Mouse (Mus musculus) kidney, adult 11 months (tissue): ENCODE measurements around the gene Chchd6.

Experiments used
- DNase-seq: peaks from one replicate; pipeline ENCODE4 v3.0.0; 2022

Chchd6 gene

DNA sequence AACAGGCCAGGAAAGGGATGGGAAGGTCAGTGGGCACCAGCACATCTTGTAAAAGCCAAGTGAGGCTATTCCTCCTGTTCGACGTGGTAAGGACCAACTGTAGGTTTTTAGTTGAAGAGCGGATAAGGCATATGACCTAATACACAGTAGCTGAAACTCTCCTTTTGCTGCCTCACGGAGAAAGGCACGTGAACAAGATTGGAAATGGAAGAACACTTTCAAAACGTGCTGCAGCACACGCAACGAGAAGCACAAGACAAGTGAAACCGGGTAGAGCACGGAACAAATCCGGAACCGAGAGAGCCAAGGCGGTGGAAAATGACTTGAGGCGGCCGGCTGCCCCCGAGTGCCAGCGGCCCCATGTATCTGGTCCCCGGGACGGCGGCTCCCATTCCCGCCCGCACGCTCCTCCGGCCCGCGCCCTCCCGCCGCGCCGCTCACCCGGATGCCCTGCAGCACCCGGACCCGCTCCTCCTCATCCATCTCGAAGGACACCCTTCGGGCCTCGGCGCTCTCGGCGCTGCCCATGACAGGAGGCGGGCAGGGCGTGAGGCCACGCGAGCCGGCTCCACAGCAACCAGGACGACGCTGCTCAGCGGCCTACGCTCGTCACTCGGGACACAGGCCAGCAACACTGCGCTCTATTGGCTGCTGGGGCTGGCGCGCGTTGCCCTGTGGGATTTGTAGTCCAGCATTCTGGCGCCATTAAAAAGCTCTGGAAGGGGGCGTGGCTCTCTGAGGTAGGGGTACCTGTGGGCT lies at the start of gene Chchd6:
TSS of gene Chchd6 (minus strand) at position 635 of the 759 bp plus-strand sequence.
- peak; percentile 94 for DNase-seq

DNA sequence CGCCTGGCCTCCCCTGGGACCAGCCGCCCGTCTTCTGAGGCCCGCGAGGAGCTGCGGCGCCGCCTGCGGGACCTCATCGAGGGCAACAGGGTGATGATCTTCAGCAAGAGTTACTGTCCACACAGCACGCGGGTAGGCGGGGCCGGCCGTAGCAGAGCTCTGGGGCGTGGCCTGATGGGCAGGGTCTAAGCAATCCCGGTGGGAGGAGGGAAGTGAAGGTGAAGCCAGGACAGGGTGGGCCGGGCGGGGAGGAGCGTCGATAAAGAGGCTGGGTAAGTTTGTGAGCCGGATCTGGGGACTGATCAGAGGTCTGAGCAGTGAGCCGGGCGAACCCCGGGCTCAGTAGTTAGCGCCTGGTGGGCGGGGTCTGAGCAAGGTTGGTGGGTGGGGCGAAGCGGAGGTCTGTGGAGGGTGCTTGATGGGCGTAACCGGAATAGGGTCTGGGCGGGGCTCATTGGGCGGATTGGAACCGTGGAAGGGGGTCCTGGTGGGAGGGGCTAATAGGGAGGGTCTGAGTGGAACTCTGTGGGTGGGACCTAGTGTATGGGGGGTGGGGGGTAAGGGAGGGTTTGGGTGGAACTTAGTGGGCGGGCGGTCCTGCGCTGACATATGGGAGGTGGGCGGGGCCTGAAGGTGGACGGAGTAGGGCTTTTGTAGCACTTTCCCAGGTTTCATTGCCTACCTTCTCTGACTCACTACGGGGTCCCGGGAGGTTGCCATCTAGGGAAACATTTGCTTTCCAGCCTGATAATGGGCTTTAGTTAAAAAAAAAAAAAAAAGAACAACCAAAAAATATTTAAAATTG lies 49.0 kb upstream of the Chchd6 start:
- peak; percentile 97 for DNase-seq

DNA sequence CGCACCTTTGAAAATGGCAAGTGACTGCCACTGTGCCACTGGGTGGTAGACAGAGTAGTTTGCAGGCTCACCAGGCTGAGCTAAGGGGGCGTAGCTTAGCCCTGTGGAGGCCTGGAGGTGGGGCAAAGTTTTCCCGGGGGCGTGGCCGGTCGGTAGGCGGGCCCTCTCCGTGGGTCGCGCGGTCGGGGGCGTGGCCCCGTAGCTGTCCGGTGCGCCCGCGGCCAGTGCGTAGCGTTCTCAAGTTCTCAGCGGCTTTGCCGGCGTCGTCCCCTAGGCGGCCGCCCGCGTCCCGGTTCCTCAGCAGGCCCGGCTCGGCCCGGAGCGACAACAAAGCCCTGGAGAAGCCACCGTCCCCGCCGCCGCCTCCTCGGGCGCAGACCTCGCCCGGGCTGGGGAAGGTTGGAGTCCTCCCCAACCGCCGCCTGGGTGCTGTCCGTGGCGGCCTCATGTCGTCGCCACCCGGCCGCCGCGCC lies 48.4 kb upstream of the Chchd6 start, which contains the start of gene Txnrd3:
TSS of gene Txnrd3 (plus strand) at position 191 of the 473 bp plus-strand sequence.
- peak; percentile 95 for DNase-seq

DNA sequence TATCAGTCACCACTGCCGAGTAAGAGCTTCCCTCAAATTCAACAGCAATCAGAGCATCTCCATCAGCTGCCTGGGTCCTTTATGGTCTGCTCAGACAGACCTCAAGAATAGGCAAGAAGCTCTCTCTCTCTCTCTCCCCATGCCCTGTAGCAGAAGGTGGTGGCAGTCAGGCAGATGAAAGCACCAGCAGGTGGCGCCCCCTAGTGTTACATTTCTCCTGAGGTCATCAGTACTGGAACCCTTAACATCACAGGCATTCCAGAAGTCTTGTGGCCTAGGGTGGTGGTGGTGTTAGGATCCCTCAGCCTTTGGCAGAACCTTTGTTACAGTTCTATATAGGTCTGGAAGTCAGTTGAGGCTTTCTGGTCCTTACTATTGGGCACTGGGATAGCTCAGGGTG lies 43.6 kb upstream of the Chchd6 start:
- DNase-seq: no peak

DNA sequence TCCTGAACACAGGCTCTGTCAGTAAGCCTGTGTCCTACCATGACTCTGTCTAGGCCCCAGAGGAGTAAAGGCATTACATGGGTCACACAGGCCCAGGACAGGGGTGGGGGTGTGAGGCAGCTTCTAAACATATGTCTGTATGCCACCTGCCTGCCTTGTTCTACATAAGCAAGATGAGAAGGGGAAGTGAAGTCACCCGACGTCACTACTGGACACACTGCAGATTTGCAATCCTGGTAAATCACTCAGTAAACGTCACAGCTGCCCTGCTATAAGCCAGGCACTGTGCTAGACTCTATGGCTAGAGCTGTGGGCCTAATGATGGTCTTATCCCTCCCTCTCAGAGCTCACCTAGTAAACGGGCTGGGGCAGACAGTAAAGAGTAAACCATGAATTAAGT lies 42.5 kb upstream of the Chchd6 start:
- DNase-seq: no peak

DNA sequence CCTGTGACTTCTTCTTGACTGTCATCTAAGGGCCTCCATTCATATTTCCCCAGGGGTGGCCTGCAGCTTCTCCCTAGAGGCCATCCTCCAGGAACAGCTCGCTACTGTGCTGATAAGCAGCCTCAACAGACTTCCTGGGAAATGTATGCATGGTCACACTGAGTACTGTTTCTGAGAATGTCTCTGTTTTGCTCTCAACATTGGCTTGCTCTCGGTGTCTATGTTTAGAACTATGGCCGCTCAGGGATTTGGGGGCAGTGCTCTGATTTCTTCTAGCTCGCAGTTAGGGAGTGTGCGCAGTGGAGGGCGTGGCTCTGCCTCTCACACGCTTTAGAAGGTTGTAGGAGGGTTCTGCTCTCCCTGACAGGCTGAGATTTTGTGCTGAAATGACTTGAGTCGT lies 38.9 kb upstream of the Chchd6 start:
- DNase-seq: no peak

DNA sequence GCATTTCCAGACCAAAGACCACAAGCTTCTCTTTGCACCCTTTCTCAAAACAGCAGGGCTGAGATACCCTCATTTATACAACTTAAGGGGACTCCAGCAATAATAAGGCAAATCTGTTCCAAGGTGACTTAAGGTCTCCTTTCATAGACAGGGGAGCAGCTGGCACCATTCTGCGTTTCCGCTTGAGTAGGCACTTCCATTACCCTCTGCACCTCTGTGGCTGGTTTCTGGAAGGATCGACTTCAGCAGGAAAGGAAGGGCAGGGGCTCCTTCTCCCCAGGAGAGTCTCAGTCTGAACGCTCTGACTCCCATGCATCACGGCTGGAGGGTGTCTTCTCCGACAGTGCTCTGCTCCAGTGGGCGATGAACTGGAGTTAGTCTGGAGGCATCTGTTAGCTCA lies 37.7 kb upstream of the Chchd6 start:
- DNase-seq: no peak

DNA sequence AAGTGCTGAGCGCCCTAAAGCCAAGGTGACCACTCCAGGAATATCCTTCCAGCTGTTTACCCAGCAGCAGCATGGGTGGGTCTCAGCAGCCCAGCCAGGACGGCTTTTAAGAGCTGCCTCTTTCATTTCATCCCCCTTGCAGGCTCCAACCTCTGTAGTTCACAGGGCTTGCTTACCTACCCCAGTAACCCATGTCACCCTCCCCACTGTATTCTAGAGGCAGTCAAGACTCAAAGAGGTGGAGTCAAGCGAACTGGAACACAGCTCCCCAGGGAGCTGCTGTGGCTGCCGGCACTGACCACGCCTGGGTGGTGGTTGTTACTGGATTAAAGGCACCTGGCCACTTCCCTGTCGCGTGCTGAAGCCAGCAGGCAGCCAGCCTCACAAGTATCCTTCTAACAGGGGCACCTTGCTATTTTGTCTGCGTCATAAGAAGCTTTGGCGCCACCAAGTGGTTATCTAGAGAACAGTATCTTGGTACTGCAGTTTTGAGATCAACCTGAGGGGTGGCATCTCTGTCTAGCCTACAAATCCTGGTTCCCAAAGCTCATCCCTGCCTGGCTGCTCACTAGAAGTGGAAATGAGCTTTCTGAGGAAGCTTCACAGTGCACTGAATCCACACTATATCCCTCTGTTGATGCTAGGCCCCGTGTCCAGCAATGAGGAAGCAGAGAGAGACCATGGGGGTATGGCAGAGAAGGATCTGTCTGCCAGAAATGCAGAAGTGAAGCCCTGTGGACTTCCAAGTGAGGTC lies 36.5 kb upstream of the Chchd6 start:
- peak; percentile 90 for DNase-seq

DNA sequence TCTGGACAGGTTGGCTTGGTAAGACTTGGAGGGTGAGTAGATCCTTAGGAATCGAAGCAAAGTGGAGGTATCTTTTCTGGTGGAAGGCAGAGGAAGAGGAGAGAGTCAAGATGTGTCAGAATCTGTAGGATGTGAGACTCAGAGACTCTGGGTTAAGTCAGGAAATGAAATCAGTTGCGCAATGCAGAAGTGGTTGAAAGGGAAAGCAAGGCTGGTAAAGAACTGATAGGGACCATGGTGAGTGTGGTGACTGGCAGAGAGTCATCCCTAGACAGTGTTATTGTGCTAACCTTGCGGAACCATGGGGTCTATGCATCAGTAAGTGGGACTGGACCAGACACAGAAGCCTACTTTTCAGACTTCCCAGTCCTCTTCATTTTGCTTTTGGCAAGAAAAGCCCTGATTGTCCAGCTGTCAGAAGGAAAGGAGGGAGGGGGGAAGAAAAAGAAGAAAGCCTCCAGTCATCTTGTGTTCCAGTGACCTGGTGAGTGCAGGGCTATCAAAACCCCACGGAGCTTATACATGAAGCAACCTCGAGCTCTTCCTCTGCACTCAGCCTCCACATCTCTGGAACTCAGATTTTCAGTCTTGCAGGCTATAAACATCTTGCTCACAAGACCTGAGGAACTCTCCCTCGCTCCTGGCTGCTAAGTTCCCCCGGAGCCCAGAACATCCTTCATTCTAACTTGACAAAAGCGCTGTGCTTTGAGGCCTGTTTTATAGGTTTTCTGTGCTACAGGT lies 32.8 kb upstream of the Chchd6 start:
- DNase-seq: no peak

DNA sequence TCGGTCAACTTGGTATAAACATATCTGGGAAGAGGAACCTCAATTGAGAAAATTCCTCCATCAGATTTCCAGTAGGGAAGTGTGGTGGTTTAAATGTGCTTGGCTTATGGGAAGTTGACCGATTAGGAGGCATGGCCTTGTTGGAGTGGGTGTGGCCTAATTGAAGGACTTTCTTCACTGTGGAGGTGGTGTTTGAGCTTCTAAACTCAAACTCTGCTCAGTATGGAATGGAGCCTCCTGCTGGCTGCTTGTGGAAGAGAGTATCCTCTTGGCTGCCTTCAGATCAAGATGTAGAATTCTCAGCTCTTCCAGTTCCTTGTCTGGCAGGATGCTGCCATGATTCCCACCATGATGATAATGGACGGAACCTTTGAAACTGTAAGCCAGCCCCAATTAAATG lies 27.2 kb upstream of the Chchd6 start:
- no peak for DNase-seq

DNA sequence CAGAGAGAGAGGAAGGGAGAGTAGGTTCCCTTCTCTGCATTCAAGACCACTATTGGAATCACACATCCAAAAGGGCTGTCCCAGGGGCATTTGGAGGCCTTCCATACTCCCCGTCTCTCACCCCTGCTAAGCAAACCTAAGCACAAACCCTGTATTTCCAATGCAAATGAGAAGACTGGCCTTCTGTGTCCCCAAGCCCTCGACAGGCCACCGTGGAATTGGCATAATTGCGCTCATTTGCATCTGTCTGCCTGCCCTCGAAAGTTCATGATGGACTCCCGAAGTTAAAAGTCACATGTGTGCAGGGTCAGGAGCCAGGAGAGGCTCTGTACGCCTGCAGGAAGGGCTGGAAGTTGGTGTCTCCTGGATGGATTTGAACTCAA lies 19.9 kb upstream of the Chchd6 start:
- DNase-seq: peak; percentile 64

DNA sequence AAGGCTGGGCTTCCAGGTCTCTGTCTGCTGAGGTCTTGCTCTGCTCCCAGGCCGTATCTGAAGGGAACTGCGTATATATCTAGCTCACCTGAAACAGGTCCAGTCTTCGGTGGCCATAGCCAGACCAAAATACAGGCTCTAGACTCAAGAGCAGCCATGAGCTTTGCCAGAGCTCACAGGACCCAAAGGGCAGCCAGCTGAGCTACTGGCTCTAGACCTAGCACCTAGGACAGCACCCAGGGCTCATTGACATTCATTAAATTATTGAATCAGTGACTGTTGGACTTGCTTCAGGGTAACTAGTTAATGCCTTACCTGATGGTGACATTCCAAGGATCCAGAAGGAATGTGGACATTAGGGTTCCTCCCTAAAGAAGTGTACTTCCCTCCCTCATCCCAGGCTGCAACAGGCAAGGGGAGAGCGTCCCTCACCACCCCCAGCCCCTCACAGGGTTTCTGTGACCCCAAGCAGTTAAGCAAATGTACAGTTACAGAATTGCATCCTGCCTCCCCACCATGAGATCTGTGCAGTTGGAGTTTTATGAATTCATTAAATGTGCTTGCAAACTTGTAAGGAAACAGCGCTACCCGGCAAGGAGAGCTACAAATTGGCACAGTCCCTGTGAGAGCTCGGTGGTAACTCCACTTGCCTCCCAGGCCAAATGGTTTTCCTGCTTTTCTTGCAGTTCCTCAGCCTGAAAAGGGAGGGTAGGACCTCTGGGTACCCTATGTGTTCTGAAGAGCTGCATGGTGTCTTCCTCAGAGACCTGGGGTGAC lies 19.3 kb upstream of the Chchd6 start:
- DNase-seq: peak; percentile 85

DNA sequence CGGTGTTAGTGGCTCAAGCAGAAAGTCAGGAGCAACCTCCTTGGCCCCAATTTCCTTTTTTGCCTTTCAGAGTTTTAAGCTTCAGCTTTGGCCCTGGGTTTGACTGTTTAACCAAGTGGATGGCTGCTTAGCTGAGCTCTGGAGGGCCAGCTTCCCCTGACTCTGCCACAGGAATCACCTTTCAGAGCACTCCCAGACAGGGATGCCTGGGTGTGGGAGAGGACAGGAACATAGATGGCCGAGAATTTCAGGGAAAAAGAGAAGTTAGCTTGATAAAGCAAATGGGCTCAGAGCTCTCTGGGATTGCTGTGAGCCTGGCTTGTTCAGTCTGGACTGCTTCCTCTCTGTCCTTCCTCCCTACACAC lies 18.6 kb upstream of the Chchd6 start:
- DNase-seq: no peak

DNA sequence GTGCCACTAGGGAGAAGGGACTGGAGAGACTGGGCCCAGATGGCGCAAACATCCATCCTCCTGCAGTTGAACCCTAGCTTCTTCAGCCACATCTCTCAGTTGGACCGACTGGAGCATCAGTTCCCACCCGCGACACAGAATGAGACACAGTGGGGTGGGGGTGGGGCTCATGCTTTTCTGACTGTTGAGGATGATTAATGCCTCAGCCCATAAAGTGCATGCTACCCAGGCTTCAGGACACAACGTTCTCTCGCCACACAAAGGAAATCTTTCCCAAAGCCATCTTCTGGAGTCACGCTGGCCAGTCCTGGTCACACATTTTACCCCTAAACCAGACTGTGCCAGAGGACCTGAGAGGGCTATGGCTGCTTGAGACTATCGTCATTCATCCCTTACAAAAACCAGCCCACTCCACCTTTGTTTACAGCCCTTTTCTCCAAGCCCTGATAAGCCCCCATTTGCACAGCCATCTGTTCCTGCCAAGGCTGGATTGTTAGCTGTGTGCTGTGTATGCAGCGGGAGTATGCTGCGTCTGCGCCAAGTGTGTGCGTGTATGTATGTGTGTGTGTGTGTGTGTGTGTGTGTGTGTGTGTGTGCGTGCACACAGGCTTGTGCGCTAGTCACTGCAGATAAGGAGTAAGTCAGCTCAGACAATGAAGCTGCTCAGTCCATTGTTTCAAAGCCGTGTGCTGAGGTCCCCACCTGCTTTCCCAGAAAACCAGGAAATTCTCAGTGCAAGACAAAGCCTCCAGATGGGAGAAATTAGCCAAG lies 18.1 kb upstream of the Chchd6 start:
- no peak for DNase-seq

DNA sequence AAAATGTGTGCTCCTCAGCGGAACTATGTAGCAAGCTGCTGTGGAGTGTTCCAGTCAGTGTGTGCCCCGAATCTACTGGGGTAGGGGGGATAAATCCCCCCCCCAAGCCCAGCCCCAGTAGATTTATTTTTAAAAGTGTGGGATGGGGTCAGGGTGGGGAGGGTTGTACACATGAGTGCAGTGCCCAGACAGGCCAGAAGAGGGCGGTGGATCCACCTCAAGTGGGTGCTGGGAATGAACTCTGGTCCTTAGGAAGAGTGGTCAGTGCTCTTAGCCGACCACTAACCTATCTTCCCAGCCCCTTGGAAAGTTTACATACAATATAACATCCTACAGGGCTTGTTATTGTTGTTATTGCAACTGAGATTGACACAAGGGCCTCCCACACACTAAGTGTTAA lies 12.5 kb upstream of the Chchd6 start:
- DNase-seq: no peak

DNA sequence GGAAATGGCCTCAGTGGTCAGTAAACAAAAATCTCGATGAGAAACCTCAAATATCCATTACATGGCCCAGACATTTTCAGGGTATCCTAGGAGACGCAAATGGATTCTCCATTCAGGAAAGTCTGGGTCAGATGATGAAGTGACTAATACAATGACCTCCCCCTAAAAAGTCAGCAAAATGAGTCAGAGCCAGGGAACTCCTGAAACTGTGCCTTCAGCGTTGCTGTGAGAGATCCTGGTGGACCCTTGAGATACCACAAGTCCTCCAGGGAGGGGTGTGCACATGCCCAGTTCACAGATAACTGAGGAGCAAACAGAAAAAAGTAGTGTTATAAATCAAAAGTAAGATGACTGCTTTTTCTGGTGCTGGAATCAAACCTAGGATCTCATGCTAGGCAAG lies 10.6 kb upstream of the Chchd6 start:
- DNase-seq: no peak

DNA sequence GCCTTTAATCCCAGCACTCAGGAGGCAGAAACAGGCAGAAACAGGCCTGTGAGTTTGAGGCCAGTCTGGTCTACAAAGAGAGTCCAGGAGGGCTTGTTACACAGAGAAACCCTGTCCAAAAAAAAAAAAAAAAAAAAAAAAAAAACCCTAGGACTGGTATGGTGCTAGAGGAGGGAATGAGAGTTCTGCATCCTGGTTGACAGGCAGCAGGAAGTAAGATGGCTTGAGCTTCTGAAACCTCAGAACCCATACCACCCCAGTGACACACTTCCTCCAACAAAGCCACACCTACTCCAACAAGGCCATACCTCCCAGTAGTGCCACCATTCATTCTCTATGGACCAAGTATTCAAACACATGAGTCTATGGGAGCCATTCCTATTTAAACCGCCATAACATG lies 1.1 kb upstream of the Chchd6 start:
- DNase-seq: no peak

DNA sequence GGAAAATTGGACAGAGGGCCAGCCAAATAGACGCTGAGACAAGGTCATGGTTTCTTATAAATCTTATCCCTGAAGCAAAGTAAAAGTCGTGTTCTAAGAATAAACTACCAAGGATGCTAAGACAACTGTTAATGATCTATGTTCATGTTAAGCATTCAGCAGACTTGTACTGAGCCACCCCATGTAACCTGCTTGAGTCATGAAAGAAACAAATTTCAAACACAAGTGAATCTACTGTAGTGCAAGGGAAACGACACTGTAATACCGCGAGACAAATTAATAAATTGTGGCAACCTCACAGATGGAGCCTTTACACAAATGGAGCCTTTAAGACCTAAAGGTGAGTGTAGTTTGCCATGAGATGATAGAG lies 310 bp upstream of the Chchd6 start:
- DNase-seq: no peak

DNA sequence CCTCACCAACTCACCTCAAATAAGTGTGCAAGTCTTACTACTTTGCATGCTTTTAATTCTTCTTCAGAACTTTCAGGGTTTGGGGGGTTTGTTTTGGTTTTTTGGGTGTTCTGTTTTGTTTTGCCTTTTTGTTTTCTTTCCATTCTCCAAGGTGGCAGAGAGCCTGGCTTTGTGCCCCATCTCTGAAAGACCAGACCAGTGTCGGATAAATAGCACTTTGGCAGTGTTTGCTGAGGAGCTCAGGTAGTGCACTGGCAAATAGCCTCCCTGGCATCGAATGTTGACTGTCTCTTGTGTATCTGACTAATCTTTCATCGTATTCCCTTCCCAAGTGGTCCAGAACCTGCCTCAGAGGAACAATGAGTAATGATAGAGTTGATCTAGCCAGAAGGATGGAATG lies 3.4 kb downstream of the Chchd6 start:
- DNase-seq: no peak

DNA sequence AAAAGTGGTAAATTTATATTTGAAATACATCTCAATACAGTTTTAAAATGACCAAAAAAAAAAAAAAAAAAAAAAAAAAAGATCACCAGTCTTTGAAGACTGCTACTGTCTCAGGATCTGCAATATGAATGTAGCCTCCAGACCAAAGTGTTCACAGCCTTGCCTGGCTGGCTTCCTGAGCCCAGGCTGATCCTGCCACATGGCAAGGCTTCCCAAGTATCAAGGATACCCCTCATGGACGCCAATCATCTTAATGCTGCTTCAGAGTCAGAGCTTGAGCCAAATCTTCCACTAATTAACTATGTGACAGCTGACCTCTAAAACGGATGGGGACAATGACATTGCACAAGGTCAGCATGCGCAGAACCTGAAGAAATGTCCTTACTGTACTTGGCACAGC lies 3.9 kb downstream of the Chchd6 start:
- no peak for DNase-seq

DNA sequence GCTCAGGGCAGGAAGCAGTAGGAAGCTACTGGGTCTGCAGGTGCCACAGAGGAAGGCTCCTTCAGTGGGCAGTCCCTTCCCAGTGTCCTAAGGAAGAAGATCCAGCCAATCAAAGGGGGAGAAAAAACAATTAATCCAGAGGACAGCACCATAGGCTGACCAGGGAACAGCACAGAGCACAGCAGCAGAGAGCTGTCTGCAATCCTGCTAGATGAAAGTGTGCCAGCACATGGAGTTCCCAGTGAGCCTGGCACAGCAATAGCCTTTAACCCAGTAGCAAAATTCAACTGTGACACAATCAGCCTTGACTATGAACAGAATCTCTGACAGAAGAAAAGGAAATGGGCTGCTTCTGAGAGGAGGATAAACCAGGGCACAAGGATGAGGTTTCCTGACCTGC lies 9.8 kb downstream of the Chchd6 start:
- no peak for DNase-seq
